Mouse (Mus musculus) kidney, adult 2 months (tissue): ENCODE measurements around the gene Stk17b.

Source experiments
- CTCF ChIP-seq: fragments of 200-500 bp; conservative IDR thresholded peaks from 2 replicates; pipeline ENCODE4 v1.5.1; 2011; ENCODE audit warnings: low read depth, mild to moderate bottlenecking, control low read depth, low read length, moderate library complexity, mixed read lengths; ENCODE audit not compliant: insufficient read depth, insufficient read length
- POLR2A ChIP-seq: fragments of 200-500 bp; IDR thresholded peaks from one replicate; pipeline ENCODE4 v1.6.1; 2011; ENCODE audit warnings: low read depth, low read length, control low read depth

GRCm38 (mm10) chr1:53829089-53829488, 44.1 kb upstream of the Stk17b start:
- TF ChIP-seq CTCF (no peak), POLR2A (no peak)
